Mouse (Mus musculus): Measurements from ENCODE around the gene Ube2z.

DNA sequence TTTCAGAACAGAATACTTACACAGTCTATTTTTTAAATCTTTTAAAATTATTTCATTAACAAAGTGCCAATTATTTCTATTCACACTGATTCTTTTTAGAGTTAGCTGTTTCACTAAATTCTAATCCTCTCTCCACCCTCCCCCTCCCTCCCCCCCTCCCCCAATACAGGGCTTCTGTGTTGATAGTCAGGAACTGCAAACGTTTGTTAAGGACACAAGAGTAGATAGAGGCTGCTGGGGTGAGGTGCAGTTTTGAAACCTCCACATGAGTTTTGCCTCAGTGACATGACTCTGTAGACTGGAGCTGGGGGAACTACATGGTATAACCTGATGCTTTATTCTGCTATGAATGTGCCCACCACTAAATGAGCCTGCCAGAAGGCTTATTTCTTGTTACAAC, 56.4 kb downstream of the Ube2z start:
- TF ChIP-seq CTCF (IDR thresholded peaks at IDR 0.05; ENCODE audit: low read depth) (no peak), EP300 (IDR thresholded peaks at IDR 0.05; ENCODE audit: low read depth) (no peak)
